In the genomic region with DNA sequence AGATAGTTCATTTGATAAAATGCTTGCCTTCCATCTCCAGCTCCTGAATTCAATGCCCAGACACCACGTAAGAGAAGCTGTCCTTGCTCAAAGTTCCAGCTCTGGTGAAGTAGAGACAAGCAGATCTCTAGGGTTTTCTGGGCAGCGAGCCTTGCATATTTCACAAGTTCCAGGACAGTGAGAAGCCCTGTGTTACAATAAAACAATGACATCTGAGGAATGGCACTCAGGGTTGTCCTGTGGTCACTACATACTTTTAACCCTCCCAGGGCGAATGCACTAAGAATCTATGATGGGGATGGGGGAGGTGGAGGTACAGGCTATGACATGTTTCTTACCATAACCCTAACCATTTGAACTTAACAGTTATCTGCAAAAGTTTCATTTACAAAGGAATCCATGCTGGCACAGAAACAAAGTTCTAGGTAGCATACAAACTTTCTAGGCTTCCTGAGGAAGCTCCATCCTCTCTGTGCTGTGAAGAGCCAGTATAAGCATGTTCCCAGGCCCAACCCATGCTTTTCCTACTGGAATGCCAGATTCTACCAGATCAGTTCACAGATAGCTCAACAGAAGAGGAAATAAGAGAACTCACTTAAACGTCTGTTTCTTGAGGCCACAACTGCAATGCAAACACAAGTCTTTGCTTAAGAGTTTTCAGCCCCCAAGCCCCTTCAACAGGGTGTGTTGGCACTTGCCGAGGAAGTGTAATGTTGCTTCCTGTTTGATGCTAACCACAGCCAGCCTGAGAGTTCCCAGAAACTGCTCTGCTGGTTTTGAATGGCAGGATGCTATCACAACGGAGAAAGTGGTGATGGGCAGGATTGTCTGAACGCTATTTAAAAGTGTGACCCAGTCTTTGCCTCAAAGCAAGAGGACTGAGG, we compare ENCODE assay signal across 11 mouse cellular contexts. TPM values are rescaled to one million over a fixed set of nuclear protein-coding genes. Genes with fewer than 3 reads are reported as not detected.
DNase-seq lines count a peak whose midpoint lies in the region; ATAC-seq lines count a peak whose summit lies in the region.
"Had no signal": no experiment of that assay in that cellular context is flagged by ENCODE, and none has a peak within 500 bp of the region (broad histone marks: within the 10 kb centered on the region; RNA-seq: fewer than 3 reads in every experiment).

No protein-coding gene starts in this region.

- H3K4me3 ChIP-seq in embryonic facial prominence, embryonic 14.5 days (ENCODE audit: low read depth, low read length) = no peak overlapping the region
- H3K4me3 ChIP-seq in embryonic facial prominence, embryonic 10.5 days = no peak overlapping the region
- H3K4me3 ChIP-seq: embryonic facial prominence, embryonic 12.5 days; hindbrain, embryonic 10.5 days; lung, embryonic 15.5 days had no signal

- H3K27ac ChIP-seq in embryonic facial prominence, embryonic 14.5 days (replicated peaks; ENCODE audit: low read depth, low read length) = no peak overlapping the region
- no peak overlapping the region for H3K27ac ChIP-seq in embryonic facial prominence, embryonic 10.5 days (replicated peaks)
- H3K27ac ChIP-seq: embryonic facial prominence, embryonic 12.5 days; hindbrain, embryonic 10.5 days; lung, embryonic 15.5 days had no signal

- no peak for ATAC-seq in embryonic facial prominence, embryonic 14.5 days (ENCODE audit: low read depth)
- ATAC-seq in granulocyte monocyte progenitor cell, adult 5-6 weeks (replicated peaks; ENCODE audit: poor library complexity, severe bottlenecking) = peak; percentile 77

- H3K36me3 ChIP-seq in embryonic facial prominence, embryonic 14.5 days (ENCODE audit: control insufficient read depth, insufficient read depth, low read length) = no peaks in the 10 kb centered on the region
- H3K36me3 ChIP-seq in embryonic facial prominence, embryonic 10.5 days (replicated peaks) = no peaks in the 10 kb centered on the region
- H3K36me3 ChIP-seq: embryonic facial prominence, embryonic 12.5 days; hindbrain, embryonic 10.5 days; lung, embryonic 15.5 days had no signal

- no peaks in the 10 kb centered on the region for H3K4me1 ChIP-seq in embryonic facial prominence, embryonic 14.5 days (ENCODE audit: control insufficient read depth, insufficient read depth, low read length)
- no peaks in the 10 kb centered on the region for H3K4me1 ChIP-seq in embryonic facial prominence, embryonic 10.5 days
- H3K4me1 ChIP-seq: embryonic facial prominence, embryonic 12.5 days; hindbrain, embryonic 10.5 days; lung, embryonic 15.5 days had no signal

- no peaks in the 10 kb centered on the region for H3K27me3 ChIP-seq in embryonic facial prominence, embryonic 14.5 days (replicated peaks; ENCODE audit: control insufficient read depth, insufficient read depth, low read length)
- no peaks in the 10 kb centered on the region for H3K27me3 ChIP-seq in embryonic facial prominence, embryonic 10.5 days (replicated peaks; ENCODE audit: low read depth, poor library complexity, severe bottlenecking)
- H3K27me3 ChIP-seq: embryonic facial prominence, embryonic 12.5 days; lung, embryonic 15.5 days had no signal

- H3K9ac ChIP-seq in embryonic facial prominence, embryonic 14.5 days (ENCODE audit: low read depth, low read length) = no peak overlapping the region
- H3K9ac ChIP-seq: embryonic facial prominence, embryonic 12.5 days; lung, embryonic 15.5 days had no signal

- 52% methylated on average over 7 of the region's 7 CpGs for WGBS in embryonic facial prominence, embryonic 14.5 days
- 79% methylated on average over 7 of the region's 7 CpGs for WGBS in embryonic facial prominence, embryonic 10.5 days

- H3K4me2 ChIP-seq in embryonic facial prominence, embryonic 14.5 days (ENCODE audit: low read depth, low read length) = no peak overlapping the region
- H3K4me2 ChIP-seq: embryonic facial prominence, embryonic 12.5 days; lung, embryonic 15.5 days had no signal

- DNase-seq in embryonic facial prominence, embryonic 14.5 days (ENCODE audit: low spot score) = peak; percentile 5
- DNase-seq in embryonic facial prominence, embryonic 10.5 days (ENCODE audit: low spot score) = no peak
- peak; percentile 30 for DNase-seq in 3134 (ENCODE audit: extremely low read depth, insufficient read length, low spot score)
- peak; percentile 59 for DNase-seq in lung, postnatal 25 days (ENCODE audit: low spot score)
- DNase-seq in testis, postnatal 10 days (ENCODE audit: low spot score) = no peak
- no peak for DNase-seq in urinary bladder, adult 2 months (ENCODE audit: low spot score)
- DNase-seq in left cerebral cortex, adult 18-20 months (ENCODE audit: low spot score in 2 of 2) = no peak

- no peaks in the 10 kb centered on the region for H3K9me3 ChIP-seq in embryonic facial prominence, embryonic 14.5 days (ENCODE audit: control insufficient read depth, low read length)
- no peaks in the 10 kb centered on the region for H3K9me3 ChIP-seq in embryonic facial prominence, embryonic 10.5 days
- H3K9me3 ChIP-seq: embryonic facial prominence, embryonic 12.5 days; hindbrain, embryonic 10.5 days; lung, embryonic 15.5 days had no signal

RNA-seq across cellular contexts. Expression of a gene that starts 48.4 kb away (rescaled TPM):
- 0.68 and 0.95 TPM in 2 replicates for polyA plus RNA-seq in embryonic facial prominence, embryonic 14.5 days (2014; fragmentation: Nextera tagmentation; extraction: Ambion mirVana)
- polyA plus RNA-seq in embryonic facial prominence, embryonic 10.5 days (2016; fragmentation: Nextera tagmentation; extraction: Ambion mirVana) = 0.37 and 0.38 TPM in 2 replicates
- total RNA-seq in granulocyte monocyte progenitor cell, adult 5-6 weeks (2014; fragmentation: Nextera tagmentation) = 0.95 TPM in 1 of 2 replicates, not detected in the other
- 0.17 and 1.5 TPM in 2 replicates for total RNA-seq in granulocyte monocyte progenitor cell, adult 5-6 weeks (2017)
- 1.5 and 2.0 TPM in 2 replicates for polyA plus RNA-seq in urinary bladder, adult 2 months (2012; rRNA removed)
- total RNA-seq in left cerebral cortex, adult 18-20 months (2021) = 1 to 10 TPM in 1 of 2 experiments, under 1 TPM in 1; 0.58 to 1.2 TPM

Comparison
In these comparisons a context has a peak if more than half of its experiments do, and no peak if none do; other contexts are left out.
1. DNase-seq: peak in embryonic facial prominence, embryonic 14.5 days (single experiment), 3134 (single experiment) and lung, postnatal 25 days (single experiment); none in embryonic facial prominence, embryonic 10.5 days (single experiment), testis, postnatal 10 days (single experiment), urinary bladder, adult 2 months (single experiment) and left cerebral cortex, adult 18-20 months (0 of 2).